Mouse (Mus musculus) megakaryocyte-erythroid progenitor cell, adult 5-6 weeks (primary cell): Measurements from ENCODE around the gene Mapkapk2. TPM values are rescaled to one million over a fixed set of nuclear protein-coding genes. Genes with fewer than 3 reads are reported as not detected.
A peak's percentile ranks its signal among the peaks of the same experiment; 100 is the strongest.
"Not testable (repeated sequence)": the region's sequence is repeated elsewhere in the genome, so short reads cannot be mapped to it uniquely, and the experiment has no call there.

Experiments
- ATAC-seq: replicated peaks from 2 replicates; pipeline ENCODE4 v1.8.0; 2016; ENCODE audit warnings: mild to moderate bottlenecking, inconsistent platforms; ENCODE audit not compliant: severe bottlenecking, poor library complexity, low FRiP score, low TSS enrichment
- total RNA-seq, 2 experiments: library from RNA; stranded (forward) in 1 of 2; stranded (reverse) in 1 of 2; fragments of 200-1000, 215-1000 nt in 1 of 2; fragments of >200 nt in 1 of 2; fragmentation: Nextera tagmentation in 1 of 2; gene quantifications; 2 replicates each; pipeline ENCODE4 v1.2.3; 2014 to 2017

The Mapkapk2 gene
- total RNA-seq, 2 experiments from 2014 or later, result 42.6 to 43.1 TPM

DNA sequence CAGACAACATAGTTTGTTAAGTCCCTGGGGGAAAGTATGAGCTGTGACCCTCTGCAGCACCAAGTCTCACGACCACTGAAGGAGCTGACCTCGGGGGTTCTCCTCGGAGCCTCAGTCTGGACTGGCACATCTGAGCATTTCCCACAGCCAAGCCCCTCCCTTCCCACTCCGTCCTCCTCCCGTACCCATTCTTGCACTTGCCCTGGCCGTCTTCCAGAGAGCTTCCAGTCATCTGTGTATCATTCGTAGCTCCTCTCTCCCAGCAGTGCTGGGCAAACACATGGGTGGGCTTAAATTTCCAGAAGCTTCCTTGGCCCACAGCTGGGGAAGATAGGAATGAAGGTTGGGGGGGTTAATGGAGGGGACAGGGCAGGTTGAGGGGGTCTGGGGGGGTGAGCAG lies 67.4 kb downstream of the Mapkapk2 start:
- ATAC-seq, result no peak

GRCm38 (mm10) chr1:131029215-131029614 lies 68.4 kb downstream of the Mapkapk2 start:
- ATAC-seq, result peak; percentile 90

GRCm38 (mm10) chr1:131025843-131026190 lies 71.8 kb downstream of the Mapkapk2 start:
- ATAC-seq, result peak; percentile 18; the same call in 1 of the 2 replicates

DNA sequence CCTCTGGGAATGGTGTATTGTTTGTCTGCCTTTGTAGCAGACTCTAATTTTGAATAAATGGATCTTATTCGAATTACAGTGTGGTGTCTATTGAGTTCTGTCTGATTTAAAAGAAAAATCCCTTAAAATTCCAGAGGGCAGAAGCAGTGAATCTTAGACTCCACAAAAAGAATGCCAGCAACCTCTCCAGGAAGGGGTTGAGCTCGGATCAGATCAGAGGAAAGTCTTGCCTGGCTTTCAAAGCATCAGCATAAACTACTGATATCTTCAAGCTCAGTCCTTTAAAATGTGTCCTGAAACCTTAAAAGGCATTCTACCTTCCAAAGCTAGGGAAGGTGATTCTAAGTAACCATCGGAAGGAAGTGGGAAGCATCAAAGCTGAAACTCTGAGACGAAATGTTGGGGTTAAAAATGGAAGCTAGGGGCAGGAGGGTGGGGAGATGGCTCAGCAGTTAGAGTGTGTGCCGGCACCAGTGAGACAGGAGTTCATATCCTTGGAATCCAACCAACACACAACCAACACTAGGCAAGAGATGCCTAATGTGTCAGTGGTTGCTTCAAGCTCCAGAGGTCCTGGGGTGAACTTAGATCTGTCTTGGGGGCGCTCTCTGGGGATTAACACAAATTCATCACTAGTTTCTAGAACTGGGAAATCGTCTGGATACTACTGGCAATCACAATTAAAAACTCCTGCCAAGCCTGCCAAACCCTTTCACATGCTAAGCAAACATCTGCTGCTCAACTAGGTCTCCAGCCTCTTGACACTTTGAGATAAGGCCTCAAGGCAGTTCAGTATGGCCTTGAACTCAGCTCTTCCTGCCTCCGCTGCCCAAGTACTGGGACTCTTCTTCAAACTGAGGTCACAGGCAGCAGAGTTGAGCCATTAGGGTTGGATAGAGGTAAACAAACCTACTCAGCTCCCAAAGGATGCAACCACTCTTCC lies 72.5 kb downstream of the Mapkapk2 start:
- peak; percentile 77 for ATAC-seq

GRCm38 (mm10) chr1:131023250-131023858 lies 74.3 kb downstream of the Mapkapk2 start:
- ATAC-seq, result not testable (repeated sequence)

DNA sequence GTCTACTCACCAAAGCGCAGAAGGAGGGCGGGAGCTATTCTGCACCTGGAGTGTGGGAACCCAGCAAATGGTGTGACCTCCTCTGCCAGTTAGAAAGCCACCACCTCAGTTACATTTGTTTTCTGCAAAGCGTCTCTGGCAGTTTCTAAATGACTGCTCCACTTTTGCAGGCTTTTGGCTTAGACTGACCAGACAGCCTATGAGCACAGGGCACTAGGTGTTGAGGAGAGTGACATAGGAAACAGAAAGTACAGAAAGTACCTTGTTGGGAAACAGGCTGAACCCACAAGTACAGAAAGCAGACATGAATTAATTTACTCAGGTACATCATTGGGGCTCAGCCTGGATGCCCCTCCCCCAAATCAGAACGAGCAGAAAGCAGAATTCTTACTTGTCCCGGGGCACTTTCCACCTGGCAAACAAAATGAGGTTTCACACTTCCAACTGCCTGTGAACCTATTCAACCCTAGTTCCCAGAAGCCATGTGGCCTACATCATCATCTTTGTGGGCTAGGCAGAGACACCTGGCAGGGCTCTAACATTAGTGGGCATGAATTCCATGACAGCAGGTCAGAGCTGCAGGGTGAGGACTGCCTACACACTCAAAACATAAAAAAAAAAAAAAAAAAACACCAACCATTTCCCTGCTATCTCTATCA lies 74.9 kb downstream of the Mapkapk2 start:
- ATAC-seq, result no peak

DNA sequence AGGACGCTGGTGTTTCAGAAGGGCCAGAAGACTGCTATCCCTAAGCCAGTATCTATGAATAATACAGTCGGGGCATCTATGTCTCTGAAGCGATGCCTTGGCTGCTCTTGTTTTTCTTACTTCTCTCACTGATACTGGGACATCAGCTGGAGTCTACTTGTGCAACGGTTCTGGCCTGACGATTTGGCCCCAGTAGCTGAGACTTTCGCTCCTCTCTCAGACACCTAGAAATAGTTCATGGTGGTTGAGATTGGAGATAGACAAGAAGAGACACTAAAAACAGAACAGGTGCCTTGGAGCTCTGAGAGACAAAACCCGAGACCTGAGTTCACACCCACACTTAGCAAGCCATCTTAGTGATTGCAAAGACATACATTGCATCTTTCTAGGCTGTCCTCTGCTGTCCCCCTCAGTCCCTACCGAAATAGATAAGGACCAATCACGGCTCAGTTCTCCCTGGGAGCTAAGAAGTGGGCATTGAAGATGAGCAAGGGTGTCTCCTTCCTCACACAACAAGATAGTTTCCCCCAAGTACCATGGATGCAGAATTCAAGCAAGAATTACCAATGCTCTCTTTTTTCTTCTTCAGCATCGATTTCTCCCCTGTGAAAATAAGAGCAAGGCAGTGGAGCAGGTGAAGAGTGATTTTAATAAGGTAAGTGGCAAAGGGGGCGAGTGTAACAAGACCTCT lies 75.6 kb downstream of the Mapkapk2 start:
- no peak for ATAC-seq

DNA sequence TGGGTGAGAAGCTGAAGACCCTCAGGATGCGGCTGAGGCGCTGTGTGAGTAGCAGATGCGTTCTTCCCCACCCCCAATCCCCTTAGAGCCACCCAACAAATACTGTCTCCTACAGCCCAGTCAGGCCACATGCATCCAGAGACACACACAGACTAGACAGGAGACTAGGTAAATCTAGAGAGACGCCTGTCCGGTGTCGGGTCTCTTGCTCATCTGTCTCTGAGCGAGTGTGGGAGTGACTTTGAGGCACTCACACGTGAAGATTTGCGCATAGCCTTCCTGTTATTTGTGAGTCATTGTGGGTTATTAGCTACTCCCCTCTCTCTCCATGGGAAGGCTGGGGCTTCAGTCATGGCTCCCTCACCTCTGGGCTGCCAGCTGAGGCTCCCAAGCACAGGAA lies 76.2 kb downstream of the Mapkapk2 start:
- no peak for ATAC-seq

GRCm38 (mm10) chr1:131020425-131021310 lies 77.0 kb downstream of the Mapkapk2 start:
- no peak for ATAC-seq

- ATAC-seq, result no peak
These were observed 78.0 kb downstream of the Mapkapk2 start, which contains the start of gene Il10 for GRCm38 (mm10) chr1:131019492-131020098. Il10 (plus strand) TSS chr1:131019845.

DNA sequence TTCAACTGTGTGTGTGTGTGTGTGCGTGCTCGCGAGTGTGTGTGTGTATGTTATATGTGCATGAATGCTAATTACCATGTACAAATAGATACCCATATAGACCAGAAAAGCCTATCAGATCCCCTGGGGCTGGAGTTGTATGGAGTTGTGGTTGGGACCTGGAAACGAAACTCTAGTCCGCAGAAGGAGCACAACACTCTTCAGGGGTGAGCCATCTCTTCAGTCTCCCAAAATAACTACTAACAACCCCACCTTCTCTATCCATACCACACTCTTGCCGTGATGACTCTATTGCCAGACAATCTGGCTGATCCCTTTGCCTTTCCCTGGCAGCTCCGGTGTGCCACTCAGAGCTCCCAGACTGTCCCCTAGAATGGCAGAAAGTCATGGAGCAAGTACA lies 81.7 kb downstream of the Mapkapk2 start:
- ATAC-seq, result no peak

DNA sequence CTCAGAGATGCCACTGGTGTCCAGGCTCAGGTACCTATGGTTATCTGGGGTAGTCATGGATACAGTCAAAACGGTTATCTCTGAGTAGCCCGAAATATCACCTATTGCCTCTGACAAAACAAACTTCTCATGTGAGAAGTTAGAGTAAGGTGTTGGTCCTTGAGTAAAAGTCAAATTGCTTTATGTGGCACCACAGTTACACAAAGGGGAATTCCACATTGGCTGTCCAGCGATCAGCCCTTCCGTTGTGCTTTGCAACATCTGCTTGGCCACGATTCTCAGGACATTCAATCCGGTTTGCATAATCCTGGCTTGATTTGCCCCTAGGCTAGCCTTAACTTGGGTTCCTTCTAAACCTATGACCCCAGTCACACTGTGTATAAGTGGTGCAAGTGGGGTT lies 82.3 kb downstream of the Mapkapk2 start:
- ATAC-seq, result no peak

DNA sequence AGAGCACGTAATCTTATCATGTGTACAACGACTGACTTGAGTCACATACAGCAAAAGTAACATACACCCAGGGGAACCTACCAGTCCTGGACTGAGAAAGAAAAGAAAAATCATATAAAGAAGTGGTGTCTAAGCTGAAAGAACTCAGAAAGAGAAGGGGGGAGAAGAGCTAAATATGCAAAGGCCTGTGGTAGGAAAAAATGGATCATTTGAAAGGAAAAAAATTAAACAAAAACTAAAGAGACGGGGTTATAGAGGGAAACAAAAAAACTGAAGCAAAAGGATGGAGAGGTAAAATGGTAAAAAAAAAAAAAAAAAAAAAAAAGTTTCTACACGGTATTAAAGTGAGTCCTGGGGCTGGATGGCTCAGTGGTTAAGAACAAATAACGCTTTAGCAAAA lies 83.7 kb downstream of the Mapkapk2 start:
- ATAC-seq, result no peak

- no peak for ATAC-seq
These were observed 85.1 kb downstream of the Mapkapk2 start for GRCm38 (mm10) chr1:131012494-131012893.

GRCm38 (mm10) chr1:131010201-131011153 lies 87.1 kb downstream of the Mapkapk2 start:
- peak; percentile 46; the same call in 1 of the 2 replicates for ATAC-seq

- no peak for ATAC-seq
These were observed 91.6 kb downstream of the Mapkapk2 start for GRCm38 (mm10) chr1:131006069-131006468.
